Comparison of ENCODE assay signal across 8 mouse cellular contexts in the genomic region with DNA sequence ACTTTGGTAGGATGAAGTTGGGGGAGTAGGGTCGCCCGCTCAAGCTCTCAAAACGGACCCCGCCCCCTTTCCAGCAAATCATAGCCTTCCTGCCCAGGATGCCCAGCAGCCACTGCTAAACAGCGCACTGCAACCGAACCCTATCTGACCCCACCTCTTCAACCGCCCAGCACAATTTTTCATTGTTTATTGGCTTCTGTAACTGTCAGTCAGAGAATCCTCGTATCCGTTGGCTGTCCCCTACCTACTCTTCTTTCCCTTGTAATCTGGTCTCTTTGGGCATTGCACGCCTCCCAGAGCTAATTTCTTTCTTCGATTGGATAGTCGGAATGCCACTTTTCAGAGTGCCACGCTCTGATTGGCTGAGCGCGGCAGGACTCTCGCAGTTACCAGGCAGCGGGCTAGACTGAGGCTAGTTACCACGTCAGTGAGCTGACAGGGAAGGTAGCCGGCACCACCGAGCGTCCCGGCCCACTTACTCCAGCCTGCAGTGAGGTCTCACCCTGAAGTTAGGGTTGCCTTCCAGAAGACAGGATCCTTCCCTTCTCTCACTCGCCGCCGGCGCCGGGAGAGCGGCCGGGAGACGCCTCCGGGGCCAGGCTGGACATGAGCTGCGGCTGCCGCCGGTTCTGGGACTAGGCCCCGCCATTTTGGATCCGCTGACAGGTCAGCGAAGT. TPM values are rescaled to one million over a fixed set of nuclear protein-coding genes. Genes with fewer than 3 reads are reported as not detected.
A peak's percentile ranks its signal among the peaks of the same experiment; 100 is the strongest.
DNase-seq lines count a peak whose midpoint lies in the region; ATAC-seq and TF ChIP-seq lines count a peak whose summit lies in the region.

A gene (plus strand): TSS at position 383 of the 677 bp plus-strand sequence.

- peak within 1 kb of the TSS; percentile 87 for H3K27ac ChIP-seq in hindbrain, embryonic 10.5 days
- H3K27ac ChIP-seq in lung, postnatal 0 days (ENCODE audit: low read length), result peak within 1 kb of the TSS; percentile 52; the same call in 1 of the 2 replicates

- peak; percentile 99 for ATAC-seq in frontal cortex, adult (ENCODE audit: low TSS enrichment)
- ATAC-seq in lung, postnatal 0 days, result peak; percentile 97

- peak; percentile 22; the same call in 1 of the 2 replicates for TF ChIP-seq CTCF in lung, postnatal 0 days (IDR thresholded peaks at IDR 0.05)

- H3K4me3 ChIP-seq in hindbrain, embryonic 10.5 days, result peak within 1 kb of the TSS; percentile 72
- peak within 1 kb of the TSS; percentile 87 for H3K4me3 ChIP-seq in lung, postnatal 0 days (ENCODE audit: low read depth, low read length)

- peak within 1 kb of the TSS; percentile 63 for H3K9ac ChIP-seq in lung, postnatal 0 days (replicated peaks; ENCODE audit: low read depth)

- H3K4me2 ChIP-seq in lung, postnatal 0 days (replicated peaks; ENCODE audit: low read depth, low read length), result peak within 1 kb of the TSS; percentile 84

- H3K4me1 ChIP-seq in hindbrain, embryonic 10.5 days (replicated peaks), result peaks cover 49% of the 10 kb centered on the region
- H3K4me1 ChIP-seq in lung, postnatal 0 days (ENCODE audit: insufficient read depth, low read depth, low read length), result peaks cover 19% of the 10 kb centered on the region; the same call in 1 of the 2 replicates

- no peaks in the 10 kb centered on the region for H3K36me3 ChIP-seq in hindbrain, embryonic 10.5 days
- H3K36me3 ChIP-seq in lung, postnatal 0 days (ENCODE audit: insufficient read depth, low read length), result no peaks in the 10 kb centered on the region

- peak; percentile 98 for DNase-seq in MN1 (ENCODE audit: low spot score)
- DNase-seq in cerebellum, adult 9-10 months, result peak; percentile 99
- peak; percentile 94 for DNase-seq in hindbrain, embryonic 10.5 days (ENCODE audit: low spot score)
- peak; percentile 99 for DNase-seq in layer of hippocampus, adult 9-11 months
- DNase-seq in lung, postnatal 0 days (ENCODE audit: low spot score), result peak; percentile 100
- DNase-seq in ovary, postnatal 14 days (ENCODE audit: low spot score), result peak; percentile 86
- peak; percentile 91 for DNase-seq in thymus, postnatal 14 days

- no peak for TF ChIP-seq EP300 in lung, postnatal 0 days (IDR thresholded peaks at IDR 0.05)

- WGBS in hindbrain, embryonic 10.5 days, result under 1% methylated on average over 37 of the region's 37 CpGs
- under 1% methylated on average over 34 of the region's 37 CpGs for WGBS in lung, postnatal 0 days

- H3K27me3 ChIP-seq in hindbrain, embryonic 10.5 days (ENCODE audit: insufficient read depth, poor library complexity, severe bottlenecking), result peaks cover 39% of the 10 kb centered on the region
- peaks cover 13% of the 10 kb centered on the region; the same call in 1 of the 2 replicates for H3K27me3 ChIP-seq in lung, postnatal 0 days (replicated peaks; ENCODE audit: insufficient read depth, low read length)

- H3K9me3 ChIP-seq in hindbrain, embryonic 10.5 days, result no peaks in the 10 kb centered on the region
- H3K9me3 ChIP-seq in lung, postnatal 0 days (ENCODE audit: low read length), result no peaks in the 10 kb centered on the region

RNA-seq across cellular contexts. Expression of the gene that starts here (rescaled TPM):
- 47.5 and 57.4 TPM in 2 replicates for polyA plus RNA-seq in hindbrain, embryonic 10.5 days (2016; fragmentation: Nextera tagmentation; extraction: Ambion mirVana)
- polyA plus RNA-seq in lung, postnatal 0 days (2015; fragmentation: Nextera tagmentation; extraction: Ambion mirVana), result 32.1 and 34.3 TPM in 2 replicates

Comparison
In these comparisons a context has a peak if more than half of its experiments do, and no peak if none do; other contexts are left out.
1. Peak in every context shown above with its lines: DNase-seq, ATAC-seq, H3K4me3 ChIP-seq and H3K27ac ChIP-seq.